Mouse (Mus musculus) neural tube, embryonic 12.5 days (tissue): ENCODE data around the gene Obsl1. TPM values are rescaled to one million over a fixed set of nuclear protein-coding genes. Genes with fewer than 3 reads are reported as not detected.

ENCODE experiments used
- ATAC-seq: fragments of 200-750 bp; cut with Nextera tagmentation; 2 replicates; pipeline ENCODE4 v1.8.0; 2017; ENCODE audit warnings: low read depth, mild to moderate bottlenecking, moderate TSS enrichment, moderate library complexity; ENCODE audit not compliant: low FRiP score
- H3K27ac ChIP-seq: fragments of 300-500 bp; sonication (generic); 2 replicates; pipeline ENCODE4 v1.5.1; 2016
- H3K27me3 ChIP-seq: fragments of 300-500 bp; sonication (generic); replicated peaks from 2 replicates; pipeline ENCODE4 v1.6.1; 2016; ENCODE audit warnings: mild to moderate bottlenecking
- H3K36me3 ChIP-seq: fragments of 300-500 bp; sonication (generic); 2 replicates; pipeline ENCODE4 v1.6.1; 2016; ENCODE audit warnings: mild to moderate bottlenecking
- H3K4me1 ChIP-seq: fragments of 300-500 bp; sonication (generic); 2 replicates; pipeline ENCODE4 v1.6.1; 2016
- H3K4me2 ChIP-seq: fragments of 300-500 bp; sonication (generic); replicated peaks from 2 replicates; pipeline ENCODE4 v1.6.1; 2016; ENCODE audit warnings: mild to moderate bottlenecking
- H3K4me3 ChIP-seq: fragments of 300-500 bp; sonication (generic); 2 replicates; pipeline ENCODE4 v1.5.1; 2016
- H3K9ac ChIP-seq: fragments of 300-500 bp; sonication (generic); 2 replicates; pipeline ENCODE4 v1.6.1; 2016; ENCODE audit warnings: mild to moderate bottlenecking
- H3K9me3 ChIP-seq: fragments of 300-500 bp; sonication (generic); 2 replicates; pipeline ENCODE4 v1.6.1; 2016; ENCODE audit warnings: mild to moderate bottlenecking
- WGBS: fragments of 180-500 bp; shearing (Covaris S2); methylation state at CpG from one replicate; pipeline ENCODE4 v1.1.7; 2016; 5-methylcytosine and 5-hydroxymethylcytosine counted together
- polyA plus RNA-seq: library from polyadenylated mRNA; unstranded; fragments of >200 nt; fragmentation: Nextera tagmentation; extraction: Ambion mirVana; gene quantifications from 2 replicates; pipeline ENCODE4 v1.2.1, GENCODE M21; 2016

The Obsl1 gene
- polyA plus RNA-seq, 1 experiment from 2014 or later = 49.0 TPM

DNA sequence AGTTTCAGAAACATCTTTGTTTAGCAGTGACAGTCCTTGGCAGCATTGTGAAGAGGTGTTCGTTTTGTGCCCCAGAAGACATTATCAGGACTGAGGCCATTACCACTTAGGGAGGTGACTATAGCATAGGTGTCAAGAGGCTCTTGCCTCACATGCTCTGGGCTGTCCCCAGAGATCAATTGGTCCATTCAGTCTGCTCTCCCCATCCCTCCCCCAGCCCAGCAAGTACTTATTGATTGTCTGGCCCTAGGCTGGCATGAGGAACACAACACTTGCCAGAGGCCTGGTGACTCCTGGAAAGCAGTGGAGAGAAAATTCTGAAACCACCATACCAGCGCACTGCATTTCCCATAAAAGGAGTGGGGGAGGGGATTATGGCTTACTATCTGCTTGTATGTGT is 31.3 kb upstream of the Obsl1 start:
- Histone ChIP-seq H3K27ac (no peak overlapping the region), H3K36me3 (peaks cover 34% of the 10 kb centered on the region), H3K9me3 (no peaks in the 10 kb centered on the region), H3K9ac (no peak overlapping the region), H3K4me3 (no peak overlapping the region), H3K4me2 (no peak overlapping the region), H3K27me3 (no peaks in the 10 kb centered on the region), H3K4me1 (no peaks in the 10 kb centered on the region)
- WGBS = 76% methylated on average over 2 of the region's 2 CpGs
- no peak for ATAC-seq

DNA sequence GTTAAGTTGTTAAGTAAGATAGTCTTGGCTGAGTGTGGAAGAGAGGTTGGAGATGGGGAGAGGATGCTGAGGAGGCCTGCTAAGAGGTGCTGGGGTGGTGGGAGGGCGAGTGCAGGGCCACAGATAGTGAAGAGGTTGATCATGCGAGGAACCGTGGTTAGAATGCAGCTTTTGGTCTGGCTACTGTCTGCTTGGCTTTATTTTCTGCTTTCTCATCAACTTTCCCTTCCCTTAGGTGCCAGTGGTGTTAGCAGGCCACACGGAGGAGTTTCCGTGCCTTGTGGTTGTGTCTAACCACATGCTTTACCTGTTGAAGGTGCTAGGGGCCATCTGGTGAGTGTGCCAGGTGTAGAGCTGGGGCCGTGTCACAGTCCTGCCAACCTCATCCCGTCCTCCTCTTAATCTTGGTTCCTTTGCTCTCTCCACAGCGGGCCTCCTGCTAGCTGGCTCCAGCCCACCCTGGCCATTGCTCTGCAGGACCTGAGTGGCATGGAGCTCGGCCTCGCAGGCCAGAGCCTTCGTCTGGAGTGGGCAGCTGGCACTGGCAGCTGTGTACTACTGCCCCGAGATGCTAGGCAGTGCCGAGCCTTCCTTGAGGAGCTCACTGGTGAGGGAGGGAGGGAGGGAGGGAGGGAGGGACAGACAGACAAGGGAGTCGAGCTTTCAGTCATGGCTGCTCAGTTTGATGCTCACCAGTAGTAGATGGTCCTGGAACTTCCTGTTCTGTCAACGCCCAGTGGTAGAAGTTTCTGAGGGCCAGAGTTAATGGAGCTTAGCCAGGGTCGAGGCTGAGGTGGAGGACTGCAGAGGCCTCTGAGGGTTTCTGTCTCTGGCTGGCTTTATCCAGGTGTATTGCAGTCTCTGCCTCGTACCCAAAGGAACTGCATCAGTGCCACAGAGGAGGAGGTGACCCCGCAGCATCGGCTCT is 27.3 kb upstream of the Obsl1 start:
- H3K4me3 ChIP-seq = no peak overlapping the region
- no peak overlapping the region for H3K27ac ChIP-seq
- no peak overlapping the region for H3K4me2 ChIP-seq
- H3K36me3 ChIP-seq = peaks cover 62% of the 10 kb centered on the region
- H3K27me3 ChIP-seq = no peaks in the 10 kb centered on the region
- H3K9ac ChIP-seq = no peak overlapping the region
- H3K9me3 ChIP-seq = no peaks in the 10 kb centered on the region
- H3K4me1 ChIP-seq = no peaks in the 10 kb centered on the region
- WGBS = 89% methylated on average over 19 of the region's 19 CpGs
- no peak for ATAC-seq

GRCm38 (mm10) chr1:75532280-75533172 is 26.3 kb upstream of the Obsl1 start:
- WGBS = 90% methylated on average over 19 of the region's 19 CpGs
- H3K4me3 ChIP-seq = no peak overlapping the region
- no peaks in the 10 kb centered on the region for H3K4me1 ChIP-seq
- no peaks in the 10 kb centered on the region for H3K9me3 ChIP-seq
- H3K27me3 ChIP-seq = no peaks in the 10 kb centered on the region
- no peak overlapping the region for H3K4me2 ChIP-seq
- peaks cover 69% of the 10 kb centered on the region for H3K36me3 ChIP-seq
- ATAC-seq = no peak
- H3K27ac ChIP-seq = no peak overlapping the region
- H3K9ac ChIP-seq = no peak overlapping the region

DNA sequence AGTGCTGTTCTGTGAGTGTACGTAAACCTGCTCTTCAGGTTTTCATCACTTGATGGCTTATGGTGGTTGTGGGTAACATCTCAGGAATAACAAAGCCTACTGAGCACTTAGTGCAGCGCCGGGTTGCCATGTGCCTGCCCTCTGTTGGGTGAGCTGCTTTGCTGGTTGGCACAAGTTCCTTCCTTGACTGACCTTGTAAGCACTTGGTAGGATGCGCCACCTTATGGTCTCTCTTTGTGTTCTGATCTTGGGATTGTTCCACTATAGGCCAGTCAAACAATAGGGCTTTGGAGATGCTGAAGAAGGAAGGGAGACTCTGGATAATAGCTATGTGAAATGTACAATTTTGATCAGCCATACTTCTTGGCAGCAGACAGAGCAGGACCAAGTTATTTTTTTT is 24.3 kb upstream of the Obsl1 start:
- no peak overlapping the region for H3K9ac ChIP-seq
- ATAC-seq = no peak
- no peaks in the 10 kb centered on the region for H3K4me1 ChIP-seq
- no peak overlapping the region for H3K4me3 ChIP-seq
- 79% methylated on average over 4 of the region's 4 CpGs for WGBS
- H3K36me3 ChIP-seq = peaks cover 79% of the 10 kb centered on the region
- no peak overlapping the region for H3K4me2 ChIP-seq
- H3K27me3 ChIP-seq = no peaks in the 10 kb centered on the region
- H3K9me3 ChIP-seq = no peaks in the 10 kb centered on the region
- H3K27ac ChIP-seq = no peak overlapping the region

- Histone ChIP-seq H3K9me3 (no peaks in the 10 kb centered on the region), H3K36me3 (peaks cover 37% of the 10 kb centered on the region), H3K27ac (no peak overlapping the region), H3K9ac (no peak overlapping the region), H3K4me3 (no peak overlapping the region), H3K4me2 (no peak overlapping the region), H3K27me3 (no peaks in the 10 kb centered on the region), H3K4me1 (0 out of 2 replicates have a peak, but pooled peaks cover 3% of the 10 kb centered on the region)
- whole genome bisulfite sequencing = 87% methylated on average over 7 of the region's 7 CpGs
- ATAC-seq = no peak
These were observed 18.4 kb upstream of the Obsl1 start for GRCm38 (mm10) chr1:75524679-75525078.

DNA sequence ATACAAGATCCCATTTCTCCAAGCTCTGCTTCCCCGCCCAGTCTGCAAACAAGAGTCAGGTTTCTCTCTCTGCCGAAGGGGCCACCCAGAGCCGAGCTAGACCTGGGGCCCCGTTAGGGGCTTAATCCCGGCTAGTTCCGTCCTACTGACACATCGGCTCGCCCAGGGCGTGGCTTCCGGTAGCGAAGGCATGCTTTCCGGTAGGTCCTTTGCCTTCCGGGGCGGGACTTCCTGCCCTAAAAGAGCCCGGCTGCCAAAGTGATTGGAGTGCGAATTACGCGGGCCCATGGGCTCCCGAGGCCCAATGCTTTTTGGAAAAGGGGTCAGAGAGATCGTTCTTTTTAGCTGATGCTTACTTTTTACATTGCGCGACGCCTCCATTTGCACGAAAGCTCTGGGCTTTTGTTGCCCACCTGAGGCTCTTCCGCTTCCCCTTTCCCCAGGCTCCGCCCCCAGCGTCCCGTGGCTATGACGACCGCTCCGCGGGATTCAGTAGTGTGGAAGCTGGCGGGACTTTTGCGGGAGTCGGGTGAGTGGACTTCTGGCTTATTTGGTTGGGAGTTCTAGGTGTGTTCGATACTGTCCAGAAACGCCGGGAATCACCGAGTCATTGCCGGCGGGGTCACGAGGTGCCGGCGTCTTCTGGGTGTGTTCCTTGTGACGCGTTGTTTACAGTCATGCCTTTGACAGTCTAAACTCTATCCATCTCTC is 15.2 kb upstream of the Obsl1 start, which contains the start of gene Stk11ip:
Stk11ip (plus strand) TSS at position 209 of the 711 bp plus-strand sequence.
- WGBS = under 1% methylated on average over 46 of the region's 46 CpGs
- peak within 1 kb of the TSS; percentile 78 for H3K27ac ChIP-seq
- no peaks in the 10 kb centered on the region for H3K9me3 ChIP-seq
- 0 out of 2 replicates have a peak, but pooled peaks cover 3% of the 10 kb centered on the region for H3K4me1 ChIP-seq
- H3K27me3 ChIP-seq = no peaks in the 10 kb centered on the region
- peak within 1 kb of the TSS; percentile 62 for H3K4me3 ChIP-seq
- ATAC-seq = peak; percentile 97
- H3K9ac ChIP-seq = peak within 1 kb of the TSS; percentile 51
- H3K4me2 ChIP-seq = peak within 1 kb of the TSS; percentile 71
- H3K36me3 ChIP-seq = peaks cover 9% of the 10 kb centered on the region

GRCm38 (mm10) chr1:75519576-75519975 is 13.3 kb upstream of the Obsl1 start:
- Histone ChIP-seq H3K27me3 (no peaks in the 10 kb centered on the region), H3K9me3 (no peaks in the 10 kb centered on the region), H3K36me3 (no peaks in the 10 kb centered on the region), H3K4me2 (no peak overlapping the region), H3K27ac (no peak overlapping the region), H3K4me3 (no peak overlapping the region), H3K9ac (no peak overlapping the region), H3K4me1 (0 out of 2 replicates have a peak, but pooled peaks cover 3% of the 10 kb centered on the region)
- 89% methylated on average over 5 of the region's 5 CpGs for WGBS
- no peak for ATAC-seq

DNA sequence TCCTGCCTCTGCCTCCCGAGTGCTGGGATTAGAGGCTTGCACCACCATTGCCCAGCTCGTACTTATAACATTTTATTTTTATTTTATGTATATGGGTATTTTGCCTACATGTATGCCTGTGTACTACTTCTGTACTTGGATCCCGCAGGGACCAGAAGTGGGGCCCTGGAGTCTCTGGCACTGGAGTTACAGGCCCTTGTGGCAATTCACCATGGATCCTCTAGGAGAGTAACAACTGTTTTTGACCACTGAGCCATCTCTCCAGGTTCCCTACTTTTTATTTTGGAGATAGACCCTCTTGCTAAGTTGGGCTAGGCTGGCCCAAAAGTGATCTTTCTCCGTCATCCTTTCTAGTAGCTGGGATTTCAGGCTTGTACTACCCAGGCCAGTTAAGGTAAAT is 12.2 kb upstream of the Obsl1 start:
- Histone ChIP-seq H3K27ac (no peak overlapping the region), H3K36me3 (no peaks in the 10 kb centered on the region), H3K4me3 (no peak overlapping the region), H3K4me1 (0 out of 2 replicates have a peak, but pooled peaks cover 3% of the 10 kb centered on the region), H3K4me2 (no peak overlapping the region), H3K9me3 (no peaks in the 10 kb centered on the region), H3K27me3 (no peaks in the 10 kb centered on the region), H3K9ac (no peak overlapping the region)
- WGBS = 96% methylated on average over 4 of the region's 4 CpGs
- ATAC-seq = no peak

- H3K4me3 ChIP-seq = no peak overlapping the region
- WGBS = 56% methylated on average over 4 of the region's 4 CpGs
- no peak overlapping the region for H3K9ac ChIP-seq
- no peak for ATAC-seq
- 0 out of 2 replicates have a peak, but pooled peaks cover 3% of the 10 kb centered on the region for H3K4me1 ChIP-seq
- H3K4me2 ChIP-seq = no peak overlapping the region
- H3K27me3 ChIP-seq = no peaks in the 10 kb centered on the region
- H3K36me3 ChIP-seq = no peaks in the 10 kb centered on the region
- no peak overlapping the region for H3K27ac ChIP-seq
- no peaks in the 10 kb centered on the region for H3K9me3 ChIP-seq
These were observed 11.7 kb upstream of the Obsl1 start for GRCm38 (mm10) chr1:75517984-75518383.

DNA sequence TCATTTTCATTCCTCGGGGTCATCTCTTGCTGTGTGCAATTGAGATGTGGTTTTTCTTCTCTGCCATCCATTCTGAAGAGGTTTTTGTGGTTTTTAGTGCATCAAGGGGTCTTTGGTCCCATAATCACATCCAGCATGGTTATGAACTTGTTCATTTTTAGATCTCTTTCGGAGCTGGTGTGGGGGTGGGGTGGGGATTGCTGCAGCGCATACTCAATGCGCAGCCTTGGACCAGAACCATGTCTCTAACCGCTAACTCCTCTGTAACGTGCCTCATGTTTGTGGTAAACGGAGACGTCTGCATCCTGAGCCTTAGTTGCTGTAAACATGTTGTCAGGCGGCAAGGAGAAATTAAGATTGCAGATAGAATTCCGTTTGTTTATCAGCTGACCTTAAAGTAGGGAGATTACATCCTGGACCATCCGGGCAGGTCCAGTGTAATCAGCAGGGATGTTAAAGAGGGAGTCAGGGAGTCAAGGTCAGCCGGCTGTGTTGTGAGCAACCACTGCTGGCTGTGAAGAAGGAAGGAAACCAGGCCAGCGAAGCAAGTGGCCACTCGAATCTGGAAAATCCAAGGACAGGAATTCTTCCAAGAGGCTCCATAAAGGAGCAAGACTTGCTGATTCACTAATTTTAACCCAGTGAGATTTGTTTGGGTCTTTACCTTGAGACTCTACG is 10.6 kb upstream of the Obsl1 start:
- Histone ChIP-seq H3K36me3 (no peaks in the 10 kb centered on the region), H3K9me3 (no peaks in the 10 kb centered on the region), H3K27ac (no peak overlapping the region), H3K4me1 (0 out of 2 replicates have a peak, but pooled peaks cover under 1% of the 10 kb centered on the region), H3K4me2 (no peak overlapping the region), H3K4me3 (no peak overlapping the region), H3K9ac (no peak overlapping the region), H3K27me3 (no peaks in the 10 kb centered on the region)
- ATAC-seq = no peak
- 86% methylated on average over 15 of the region's 15 CpGs for WGBS

- H3K4me3 ChIP-seq = no peak overlapping the region
- H3K9me3 ChIP-seq = no peaks in the 10 kb centered on the region
- H3K27ac ChIP-seq = no peak overlapping the region
- 0 out of 2 replicates have a peak, but pooled peaks cover 8% of the 10 kb centered on the region for H3K27me3 ChIP-seq
- no peaks in the 10 kb centered on the region for H3K4me1 ChIP-seq
- 89% methylated on average over 3 of the region's 3 CpGs for WGBS
- H3K4me2 ChIP-seq = no peak overlapping the region
- no peak for ATAC-seq
- no peaks in the 10 kb centered on the region for H3K36me3 ChIP-seq
- no peak overlapping the region for H3K9ac ChIP-seq
These were observed 6.3 kb upstream of the Obsl1 start for GRCm38 (mm10) chr1:75512550-75512949.
